Mouse (Mus musculus) cerebellum, adult 18-20 months (tissue): ENCODE results near the gene Nhej1.

Experiments used
- DNase-seq, 2 experiments: peaks; one replicate each; pipeline ENCODE4 v3.0.0; 2021

Gene Nhej1

GRCm38 (mm10) chr1:75122211-75122610, 2.8 kb downstream of the Nhej1 start:
- DNase-seq = no peak

- DNase-seq = peak; percentile 21 to 26
Measured at GRCm38 (mm10) chr1:75052091-75052490, 72.9 kb downstream of the Nhej1 start.

- no peak for DNase-seq
Measured at GRCm38 (mm10) chr1:75051428-75051827, 73.6 kb downstream of the Nhej1 start.

- DNase-seq = no peak
Measured at GRCm38 (mm10) chr1:75048571-75048970, 76.4 kb downstream of the Nhej1 start.

GRCm38 (mm10) chr1:75048041-75048440, 77.0 kb downstream of the Nhej1 start:
- DNase-seq = no peak

- no peak for DNase-seq
Measured at GRCm38 (mm10) chr1:75040429-75040828, 84.6 kb downstream of the Nhej1 start.

- no peak for DNase-seq
Measured at GRCm38 (mm10) chr1:75032041-75032440, 93.0 kb downstream of the Nhej1 start.

GRCm38 (mm10) chr1:75027061-75027779, 97.8 kb downstream of the Nhej1 start:
- no peak for DNase-seq

GRCm38 (mm10) chr1:75024419-75025199, 100.4 kb downstream of the Nhej1 start:
- DNase-seq = no peak

- no peak for DNase-seq
Measured at GRCm38 (mm10) chr1:75022216-75022615, 102.8 kb downstream of the Nhej1 start.

GRCm38 (mm10) chr1:75016846-75017245, 108.2 kb downstream of the Nhej1 start:
- peak; percentile 79 to 84 for DNase-seq

GRCm38 (mm10) chr1:75015551-75016265, 109.3 kb downstream of the Nhej1 start:
- DNase-seq = no peak

- DNase-seq = no peak
Measured at GRCm38 (mm10) chr1:75014210-75014845, 110.7 kb downstream of the Nhej1 start.

GRCm38 (mm10) chr1:75010817-75011216, 114.2 kb downstream of the Nhej1 start:
- DNase-seq = no peak

GRCm38 (mm10) chr1:75010203-75010602, 114.8 kb downstream of the Nhej1 start:
- DNase-seq = no peak

GRCm38 (mm10) chr1:75006016-75006415, 119.0 kb downstream of the Nhej1 start:
- DNase-seq = no peak

GRCm38 (mm10) chr1:75001183-75001582, 123.8 kb downstream of the Nhej1 start:
- no peak for DNase-seq

GRCm38 (mm10) chr1:75000496-75000895, 124.5 kb downstream of the Nhej1 start:
- peak; percentile 34 to 59 for DNase-seq

- no peak for DNase-seq
Measured at GRCm38 (mm10) chr1:74999173-74999572, 125.8 kb downstream of the Nhej1 start.

- no peak for DNase-seq
Measured at GRCm38 (mm10) chr1:74997231-74997630, 127.8 kb downstream of the Nhej1 start.

GRCm38 (mm10) chr1:74977001-74977400, 148.0 kb downstream of the Nhej1 start:
- no peak for DNase-seq

- DNase-seq = no peak
Measured at GRCm38 (mm10) chr1:74975936-74976335, 149.1 kb downstream of the Nhej1 start.

- DNase-seq = no peak
Measured at GRCm38 (mm10) chr1:74973590-74973989, 151.4 kb downstream of the Nhej1 start.
